Mouse (Mus musculus) ES-E14 (cell line): Measurements from ENCODE around the gene Poll.

Source experiments
- HCFC1 ChIP-seq: IDR thresholded peaks from 2 replicates; pipeline ENCODE4 v1.6.1; 2012; ENCODE audit warnings: low read length, inconsistent platforms, borderline replicate concordance; ENCODE audit not compliant: insufficient read depth
- ZC3H11A ChIP-seq: IDR thresholded peaks from 2 replicates; pipeline ENCODE4 v1.6.1; 2012; ENCODE audit warnings: low read depth, mild to moderate bottlenecking, inconsistent platforms, low read length, borderline replicate concordance
- ZNF384 ChIP-seq: IDR thresholded peaks from 2 replicates; pipeline ENCODE4 v1.6.1; 2012; ENCODE audit warnings: low read depth, low read length, inconsistent platforms

DNA sequence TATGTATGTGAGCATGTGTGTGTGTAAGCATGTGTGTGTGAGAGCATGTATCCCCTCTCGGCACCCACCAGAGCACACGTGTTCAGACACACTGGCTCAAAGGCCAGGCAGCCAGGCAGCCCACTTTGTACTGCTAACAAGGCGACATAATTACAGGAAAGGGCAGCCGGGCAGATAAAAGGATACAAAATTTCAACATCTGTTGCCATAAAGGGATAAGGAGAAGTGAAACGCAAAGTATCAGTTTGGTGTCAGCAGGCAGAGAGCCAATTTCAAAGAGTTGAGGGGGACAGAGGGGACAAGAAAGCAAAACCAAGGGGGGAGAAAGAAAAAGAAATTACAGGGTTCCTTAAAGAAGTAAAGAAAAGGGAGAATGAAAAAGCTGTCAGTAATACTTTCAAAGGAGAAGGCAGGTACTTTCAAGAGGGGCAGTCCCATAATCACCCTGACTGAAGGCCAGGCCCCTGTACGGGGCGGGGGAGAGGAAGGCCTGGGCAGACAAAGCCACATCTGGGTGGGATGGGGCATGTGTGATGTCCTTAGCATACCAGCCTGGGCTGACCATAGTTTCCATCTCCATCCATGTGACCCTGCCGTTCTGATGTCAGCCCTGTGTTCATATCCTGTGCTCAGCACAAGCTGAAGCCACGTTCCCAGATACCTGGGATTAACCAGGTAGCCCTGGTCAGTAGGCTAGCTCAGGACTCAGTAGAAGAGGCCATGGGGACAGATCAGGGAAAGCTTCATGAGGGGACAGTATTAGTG is 24.7 kb upstream of the Poll start:
- no peak for TF ChIP-seq ZNF384
- TF ChIP-seq HCFC1, result no peak
- no peak for TF ChIP-seq ZC3H11A
